Mouse (Mus musculus) MEL (cell line): Measurements from ENCODE around the gene Txn2. TPM values are rescaled to one million over a fixed set of nuclear protein-coding genes. Genes with fewer than 3 reads are reported as not detected.
"Not testable (repeated sequence)": the region's sequence is repeated elsewhere in the genome, so short reads cannot be mapped to it uniquely, and the experiment has no call there.

Experiments used
- DNase-seq: peaks from one replicate; pipeline ENCODE4 v3.0.0; 2011; ENCODE audit warnings: low read depth, low spot score
- H3K27ac ChIP-seq: 2 replicates; pipeline ENCODE4 v1.5.1; 2012; ENCODE audit warnings: low read depth, mild to moderate bottlenecking, control low read depth, low read length, moderate library complexity; ENCODE audit not compliant: control insufficient read depth
- H3K27me3 ChIP-seq, 2 experiments: fragments of 150-350 bp in 1 of 2; sonication (generic) in 1 of 2; 2 replicates each; pipeline ENCODE4 v1.6.1; 2012; ENCODE audit warnings: low read length in 2 of 2, mild to moderate bottlenecking in 2 of 2, improper control_type of control experiment in 1 of 2, moderate library complexity in 1 of 2; ENCODE audit not compliant: insufficient read depth in 2 of 2, control insufficient read depth in 1 of 2
- H3K36me3 ChIP-seq, 2 experiments: 2 replicates each; pipeline ENCODE4 v1.6.1; 2012 to 2014; ENCODE audit warnings: low read length in 2 of 2, improper control_type of control experiment in 1 of 2, inconsistent platforms in 1 of 2, mild to moderate bottlenecking in 1 of 2; ENCODE audit not compliant: insufficient read depth in 2 of 2, control insufficient read depth in 1 of 2
- H3K4me1 ChIP-seq, 2 experiments: fragments of 150-350 bp in 1 of 2; sonication (generic) in 1 of 2; 2 replicates each; pipeline ENCODE4 v1.6.1; 2012; ENCODE audit warnings: low read length in 2 of 2, improper control_type of control experiment in 1 of 2, mild to moderate bottlenecking in 1 of 2; ENCODE audit not compliant: insufficient read depth in 2 of 2, control insufficient read depth in 1 of 2
- H3K4me3 ChIP-seq, 2 experiments: fragments of 150-350 bp in 1 of 2; sonication (generic) in 1 of 2; 2 replicates each; pipeline ENCODE4 v1.5.1; 2012; ENCODE audit warnings: low read depth in 2 of 2, low read length in 2 of 2, mild to moderate bottlenecking in 2 of 2, moderate library complexity in 2 of 2, control low read depth in 1 of 2, improper control_type of control experiment in 1 of 2; ENCODE audit not compliant: control insufficient read depth in 1 of 2, insufficient read depth in 1 of 2
- H3K79me2 ChIP-seq: 2 replicates; pipeline ENCODE4 v1.6.1; 2012; ENCODE audit warnings: mild to moderate bottlenecking, low read length, moderate library complexity; ENCODE audit not compliant: control insufficient read depth, poor library complexity, insufficient read depth
- H3K9ac ChIP-seq: 2 replicates; pipeline ENCODE4 v1.6.1; 2012; ENCODE audit warnings: low read depth, mild to moderate bottlenecking, control low read depth, low read length, moderate library complexity; ENCODE audit not compliant: control insufficient read depth, poor library complexity, severe bottlenecking
- H3K9me3 ChIP-seq: fragments of 150-350 bp; sonication (generic); replicated peaks from 2 replicates; pipeline ENCODE4 v1.6.1; 2012; ENCODE audit warnings: mild to moderate bottlenecking, low read length, improper control_type of control experiment, moderate library complexity; ENCODE audit not compliant: insufficient read depth
- BHLHE40 ChIP-seq: IDR thresholded peaks from 2 replicates; pipeline ENCODE4 v1.6.1; 2012; ENCODE audit warnings: low read depth, mild to moderate bottlenecking, inconsistent platforms, low read length, improper control_type of control experiment, borderline replicate concordance
- CHD2 ChIP-seq: IDR thresholded peaks from 2 replicates; pipeline ENCODE4 v1.6.1; 2011; ENCODE audit warnings: low read length, improper control_type of control experiment
- E2F4 ChIP-seq: IDR thresholded peaks from 2 replicates; pipeline ENCODE4 v1.6.1; 2011; ENCODE audit warnings: low read depth, low read length, improper control_type of control experiment, borderline replicate concordance
- GATA1 ChIP-seq: IDR thresholded peaks from 2 replicates; pipeline ENCODE4 v1.6.1; 2011; ENCODE audit warnings: low read depth, low read length, improper control_type of control experiment
- MAFK ChIP-seq: IDR thresholded peaks from 2 replicates; pipeline ENCODE4 v1.6.1; 2011; ENCODE audit warnings: low read depth, mild to moderate bottlenecking, low read length, improper control_type of control experiment, borderline replicate concordance
- MAX ChIP-seq: IDR thresholded peaks from 2 replicates; pipeline ENCODE4 v1.6.1; 2011; ENCODE audit warnings: low read length, improper control_type of control experiment
- MEF2A ChIP-seq: IDR thresholded peaks from 2 replicates; pipeline ENCODE4 v1.6.1; 2014; ENCODE audit warnings: low read depth, mild to moderate bottlenecking, inconsistent platforms, low read length, improper control_type of control experiment; ENCODE audit not compliant: poor library complexity, insufficient replicate concordance, severe bottlenecking; ENCODE audit errors: extremely low read depth
- MXI1 ChIP-seq: IDR thresholded peaks from 2 replicates; pipeline ENCODE4 v1.6.1; 2011; ENCODE audit warnings: mild to moderate bottlenecking, low read depth, low read length, improper control_type of control experiment
- NRF1 ChIP-seq: IDR thresholded peaks from 2 replicates; pipeline ENCODE4 v1.6.1; 2014; ENCODE audit warnings: low read depth, mild to moderate bottlenecking, inconsistent platforms, low read length, improper control_type of control experiment, moderate library complexity; ENCODE audit not compliant: poor library complexity, insufficient read depth, severe bottlenecking
- POLR2AphosphoS5 ChIP-seq: IDR thresholded peaks from 2 replicates; pipeline ENCODE4 v1.6.1; 2012; ENCODE audit warnings: low read depth, borderline replicate concordance, mild to moderate bottlenecking, inconsistent platforms, low read length, moderate library complexity, mixed read lengths
- RAD21 ChIP-seq: IDR thresholded peaks from 2 replicates; pipeline ENCODE4 v1.6.1; 2011; ENCODE audit warnings: mild to moderate bottlenecking, low read depth, low read length, improper control_type of control experiment
- TBP ChIP-seq: IDR thresholded peaks from 2 replicates; pipeline ENCODE4 v1.8.0; 2011; ENCODE audit warnings: low read depth, low read length, improper control_type of control experiment
- UBTF ChIP-seq: IDR thresholded peaks from 2 replicates; pipeline ENCODE4 v1.6.1; 2012; ENCODE audit warnings: low read depth, mild to moderate bottlenecking, inconsistent platforms, low read length, improper control_type of control experiment, moderate library complexity, borderline replicate concordance; ENCODE audit not compliant: insufficient read depth
- ZC3H11A ChIP-seq: IDR thresholded peaks from 2 replicates; pipeline ENCODE4 v1.6.1; 2012; ENCODE audit warnings: low read depth, mild to moderate bottlenecking, inconsistent platforms, low read length, improper control_type of control experiment
- ZNF384 ChIP-seq: IDR thresholded peaks from 2 replicates; pipeline ENCODE4 v1.6.1; 2012; ENCODE audit warnings: low read depth, mild to moderate bottlenecking, inconsistent platforms, low read length, improper control_type of control experiment
- polyA plus RNA-seq, 2 experiments: library from polyadenylated mRNA; stranded (reverse) in 1 of 2; unstranded in 1 of 2; fragments of >175 nt in 1 of 2; fragments of >200 nt in 1 of 2; gene quantifications; 2 replicates each; pipeline versions ENCODE4 v1.2.1 to v1.2.4; 2012; ENCODE audit warnings: low replicate concordance in 2 of 2, low read depth in 1 of 2; ENCODE audit not compliant: insufficient read length in 2 of 2, insufficient read depth in 1 of 2, missing spikeins in 1 of 2
- total RNA-seq: library from RNA; depleted of rRNA; stranded (reverse); fragments of 300-350 nt; gene quantifications from 2 replicates; pipeline ENCODE4 v1.2.3, GENCODE M21; 2012

Txn2 gene
- total and polyA plus RNA-seq, 3 experiments, result 114 to 416 (median 207) TPM

DNA sequence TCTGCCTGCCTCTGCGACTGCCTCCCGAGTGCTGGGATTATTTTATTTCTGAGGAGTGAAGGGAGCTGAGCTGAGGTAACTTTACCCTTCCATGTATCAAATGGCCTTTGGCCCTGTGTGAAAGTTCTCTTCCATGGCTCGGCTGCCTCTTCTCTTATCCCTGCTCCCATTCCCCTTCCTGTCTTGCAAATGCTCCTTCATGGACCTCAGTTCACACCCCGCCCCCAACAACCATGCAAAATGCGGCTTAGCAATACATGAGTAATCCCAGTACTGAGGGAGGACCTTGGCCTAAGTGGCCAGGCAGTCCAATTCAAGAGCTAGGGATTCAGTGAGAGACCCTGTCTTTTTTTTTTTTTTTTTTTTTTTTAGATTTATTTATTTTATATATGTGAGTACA is 60.5 kb downstream of the Txn2 start:
- Histone ChIP-seq H3K4me1 (no peaks in the 10 kb centered on the region), H3K27ac (no peak overlapping the region), H3K4me3 (no peak overlapping the region), H3K36me3 (no peaks in the 10 kb centered on the region), H3K9ac (no peak overlapping the region), H3K79me2 (no peaks in the 10 kb centered on the region), H3K27me3 (peaks cover 0 to 1% of the 10 kb centered on the region in 2 experiments; a peak in 1 of 4 replicates)
- no peak for DNase-seq
- TF ChIP-seq RAD21 (no peak), TBP (no peak), MAFK (no peak), GATA1 (no peak), POLR2AphosphoS5 (no peak), BHLHE40 (no peak), E2F4 (no peak), NRF1 (no peak), MXI1 (no peak), ZC3H11A (no peak), CHD2 (no peak)
- TF ChIP-seq, all 39 proteins: peak for 0
- H3K9me3 ChIP-seq, result no peaks in the 10 kb centered on the region

DNA sequence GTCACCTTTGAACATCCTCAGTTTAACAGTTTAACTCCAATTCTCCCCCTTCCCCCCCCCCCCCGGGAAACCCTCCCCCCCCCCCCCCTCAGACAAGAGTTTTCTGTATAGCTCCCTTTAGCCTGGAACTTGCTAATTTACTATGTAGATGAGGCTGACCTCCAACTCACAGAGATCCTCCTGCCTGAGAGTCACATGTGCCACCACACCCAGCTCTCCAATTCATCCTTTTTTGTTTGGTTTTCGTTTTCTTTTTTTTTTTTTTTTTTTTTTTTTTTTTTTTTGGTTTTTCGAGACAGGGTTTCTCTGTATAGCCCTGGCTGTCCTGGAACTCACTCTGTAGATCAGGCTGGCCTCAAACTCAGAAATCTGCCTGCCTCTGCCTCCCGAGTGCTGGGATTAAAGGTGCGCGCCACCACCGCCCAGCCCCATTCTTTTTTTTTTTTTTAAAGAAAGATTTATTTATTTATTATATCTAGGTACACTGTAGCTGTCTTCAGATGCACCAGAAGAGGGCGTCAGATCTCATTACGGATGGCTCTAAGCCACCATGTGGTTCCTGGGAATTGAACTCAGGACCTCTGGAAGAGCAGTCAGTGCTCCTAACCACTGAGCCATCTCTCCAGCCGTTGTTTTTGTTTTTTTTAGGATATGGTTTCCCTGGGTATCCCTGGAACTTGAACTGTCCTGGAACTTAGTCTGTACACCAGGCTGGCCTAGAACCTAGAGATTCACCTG is 61.4 kb downstream of the Txn2 start:
- not testable (repeated sequence) for H3K36me3 ChIP-seq, H3K27me3 ChIP-seq, H3K9ac ChIP-seq, H3K4me3 ChIP-seq, H3K4me1 ChIP-seq, DNase-seq, H3K79me2 ChIP-seq, H3K9me3 ChIP-seq, H3K27ac ChIP-seq
- peak; percentile 68 for TF ChIP-seq ZNF384

DNA sequence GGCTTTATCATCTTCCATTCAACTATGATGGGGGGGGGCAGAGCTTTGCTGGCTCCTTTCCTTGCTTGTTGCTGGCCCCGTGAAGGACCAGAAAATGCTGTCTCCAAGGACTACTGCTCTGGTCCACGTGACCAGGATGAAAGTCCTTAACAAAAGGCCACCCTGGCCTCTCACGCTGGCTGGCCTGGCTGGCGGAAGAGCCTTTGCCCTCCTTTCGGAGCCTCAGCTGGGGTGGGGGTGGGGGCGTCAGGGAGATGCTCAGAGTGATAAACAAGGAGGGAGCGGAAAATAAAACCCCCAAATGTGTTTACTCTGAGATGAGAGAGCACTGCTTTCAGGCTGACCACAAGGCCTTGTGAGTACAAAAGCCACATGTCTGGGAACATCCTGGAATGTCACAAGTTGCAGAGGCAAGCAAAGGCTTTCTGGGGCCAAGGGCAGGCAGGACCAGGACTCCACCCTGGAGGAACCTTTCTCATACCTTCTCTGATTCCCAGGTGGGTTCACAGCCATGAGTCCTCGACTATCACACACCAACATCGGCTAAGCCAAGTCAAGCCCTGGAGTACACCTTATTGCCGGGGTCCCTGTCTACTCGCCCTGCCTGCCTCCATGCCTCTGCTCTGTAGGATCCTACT is 62.1 kb downstream of the Txn2 start:
- H3K79me2 ChIP-seq, result no peaks in the 10 kb centered on the region
- no peaks in the 10 kb centered on the region for H3K4me1 ChIP-seq
- peaks cover 0 to 1% of the 10 kb centered on the region in 2 experiments; a peak in 1 of 4 replicates for H3K27me3 ChIP-seq
- no peak overlapping the region for H3K27ac ChIP-seq
- no peak for TF ChIP-seq MAX
- no peak for TF ChIP-seq ZC3H11A
- TF ChIP-seq UBTF, result no peak
- no peak for TF ChIP-seq ZNF384
- TF ChIP-seq MEF2A, result no peak
- H3K9me3 ChIP-seq, result no peaks in the 10 kb centered on the region
- no peaks in the 10 kb centered on the region for H3K36me3 ChIP-seq
- H3K9ac ChIP-seq, result no peak overlapping the region
- no peak overlapping the region for H3K4me3 ChIP-seq
- DNase-seq, result no peak
